Mouse (Mus musculus): ENCODE measurements at regions not wholly inside any gene's neighbourhood (a gene's known extent, or its start where the extent isn't known, plus 50 kb on each side); places are given as distances from the start of the nearest gene placed in this dataset.

- TF ChIP-seq FLI1 (IDR thresholded peaks at IDR 0.05; ENCODE audit: low read length) = no peak
- no peak for TF ChIP-seq GATA1 (IDR thresholded peaks at IDR 0.05; ENCODE audit: borderline replicate concordance, low read length)
- no peaks in the 10 kb centered on the region for H3K27me3 ChIP-seq (replicated peaks)
- H3K4me3 ChIP-seq (replicated peaks) = no peak overlapping the region
- H3K4me1 ChIP-seq = no peaks in the 10 kb centered on the region
- no peaks in the 10 kb centered on the region for H3K36me3 ChIP-seq (replicated peaks; ENCODE audit: low read length)
- peaks cover 10% of the 10 kb centered on the region for H3K9me3 ChIP-seq
Observed at GRCm38 (mm10) chr13:25882818-25883217, 612.5 kb upstream of the Nrsn1 start.

- no peaks in the 10 kb centered on the region for H3K9me3 ChIP-seq
- H3K4me1 ChIP-seq = no peaks in the 10 kb centered on the region
- no peaks in the 10 kb centered on the region for H3K27me3 ChIP-seq (replicated peaks)
- TF ChIP-seq FLI1 (IDR thresholded peaks at IDR 0.05; ENCODE audit: low read length) (no peak), GATA1 (IDR thresholded peaks at IDR 0.05; ENCODE audit: borderline replicate concordance, low read length) (no peak)
- no peak overlapping the region for H3K4me3 ChIP-seq (replicated peaks)
- H3K36me3 ChIP-seq (replicated peaks; ENCODE audit: low read length) = no peaks in the 10 kb centered on the region
Observed at GRCm38 (mm10) chr13:25868923-25869322, 598.6 kb upstream of the Nrsn1 start.

GRCm38 (mm10) chr13:25858207-25858606 is 587.9 kb upstream of the Nrsn1 start:
- Histone ChIP-seq H3K27me3 (replicated peaks) (no peaks in the 10 kb centered on the region), H3K4me1 (no peaks in the 10 kb centered on the region), H3K4me3 (replicated peaks) (no peak overlapping the region), H3K36me3 (replicated peaks; ENCODE audit: low read length) (no peaks in the 10 kb centered on the region), H3K9me3 (peaks cover 9% of the 10 kb centered on the region; the same call in 1 of the 2 replicates)
- no peak for TF ChIP-seq GATA1 (IDR thresholded peaks at IDR 0.05; ENCODE audit: borderline replicate concordance, low read length)
- no peak for TF ChIP-seq FLI1 (IDR thresholded peaks at IDR 0.05; ENCODE audit: low read length)

- H3K36me3 ChIP-seq (replicated peaks; ENCODE audit: low read length) = no peaks in the 10 kb centered on the region
- H3K27me3 ChIP-seq (replicated peaks) = no peaks in the 10 kb centered on the region
- H3K4me1 ChIP-seq = no peaks in the 10 kb centered on the region
- TF ChIP-seq GATA1 (IDR thresholded peaks at IDR 0.05; ENCODE audit: borderline replicate concordance, low read length) (no peak), FLI1 (IDR thresholded peaks at IDR 0.05; ENCODE audit: low read length) (no peak)
- H3K9me3 ChIP-seq = peaks cover 9% of the 10 kb centered on the region; the same call in 1 of the 2 replicates
- no peak overlapping the region for H3K4me3 ChIP-seq (replicated peaks)
Observed at GRCm38 (mm10) chr13:25857569-25857968, 587.3 kb upstream of the Nrsn1 start.

- TF ChIP-seq FLI1 (IDR thresholded peaks at IDR 0.05; ENCODE audit: low read length) (no peak), GATA1 (IDR thresholded peaks at IDR 0.05; ENCODE audit: borderline replicate concordance, low read length) (no peak)
- H3K27me3 ChIP-seq (replicated peaks) = no peaks in the 10 kb centered on the region
- no peaks in the 10 kb centered on the region for H3K36me3 ChIP-seq (replicated peaks; ENCODE audit: low read length)
- no peak overlapping the region for H3K4me3 ChIP-seq (replicated peaks)
- peaks cover 9% of the 10 kb centered on the region; the same call in 1 of the 2 replicates for H3K9me3 ChIP-seq
- no peaks in the 10 kb centered on the region for H3K4me1 ChIP-seq
Observed at GRCm38 (mm10) chr13:25857096-25857495, 586.8 kb upstream of the Nrsn1 start.

GRCm38 (mm10) chr13:25856549-25856948 is 586.2 kb upstream of the Nrsn1 start:
- H3K4me3 ChIP-seq (replicated peaks) = no peak overlapping the region
- H3K36me3 ChIP-seq (replicated peaks; ENCODE audit: low read length) = no peaks in the 10 kb centered on the region
- H3K9me3 ChIP-seq = peaks cover 9% of the 10 kb centered on the region; the same call in 1 of the 2 replicates
- no peak for TF ChIP-seq FLI1 (IDR thresholded peaks at IDR 0.05; ENCODE audit: low read length)
- TF ChIP-seq GATA1 (IDR thresholded peaks at IDR 0.05; ENCODE audit: borderline replicate concordance, low read length) = no peak
- no peaks in the 10 kb centered on the region for H3K4me1 ChIP-seq
- no peaks in the 10 kb centered on the region for H3K27me3 ChIP-seq (replicated peaks)

- Histone ChIP-seq H3K4me1 (no peaks in the 10 kb centered on the region), H3K4me3 (replicated peaks) (no peak overlapping the region), H3K27me3 (replicated peaks) (no peaks in the 10 kb centered on the region), H3K9me3 (no peaks in the 10 kb centered on the region; the same call in 1 of the 2 replicates), H3K36me3 (replicated peaks; ENCODE audit: low read length) (no peaks in the 10 kb centered on the region)
- TF ChIP-seq FLI1 (IDR thresholded peaks at IDR 0.05; ENCODE audit: low read length) (no peak), GATA1 (IDR thresholded peaks at IDR 0.05; ENCODE audit: borderline replicate concordance, low read length) (no peak)
Observed at GRCm38 (mm10) chr13:25848156-25848555, 577.9 kb upstream of the Nrsn1 start.

- H3K4me1 ChIP-seq = no peaks in the 10 kb centered on the region
- peaks cover 12% of the 10 kb centered on the region for H3K9me3 ChIP-seq
- H3K27me3 ChIP-seq (replicated peaks) = no peaks in the 10 kb centered on the region
- no peak overlapping the region for H3K4me3 ChIP-seq (replicated peaks)
- H3K36me3 ChIP-seq (replicated peaks; ENCODE audit: low read length) = no peaks in the 10 kb centered on the region
- no peak for TF ChIP-seq GATA1 (IDR thresholded peaks at IDR 0.05; ENCODE audit: borderline replicate concordance, low read length)
- TF ChIP-seq FLI1 (IDR thresholded peaks at IDR 0.05; ENCODE audit: low read length) = no peak
Observed at GRCm38 (mm10) chr13:25838237-25838636, 567.9 kb upstream of the Nrsn1 start.

GRCm38 (mm10) chr13:25829146-25829924 is 559.0 kb upstream of the Nrsn1 start:
- no peaks in the 10 kb centered on the region for H3K9me3 ChIP-seq
- no peaks in the 10 kb centered on the region for H3K36me3 ChIP-seq (replicated peaks; ENCODE audit: low read length)
- no peaks in the 10 kb centered on the region for H3K4me1 ChIP-seq
- no peak overlapping the region for H3K4me3 ChIP-seq (replicated peaks)
- TF ChIP-seq FLI1 (IDR thresholded peaks at IDR 0.05; ENCODE audit: low read length) (no peak), GATA1 (IDR thresholded peaks at IDR 0.05; ENCODE audit: borderline replicate concordance, low read length) (no peak)
- no peaks in the 10 kb centered on the region for H3K27me3 ChIP-seq (replicated peaks)

- Histone ChIP-seq H3K4me1 (no peaks in the 10 kb centered on the region), H3K27me3 (replicated peaks) (no peaks in the 10 kb centered on the region), H3K9me3 (no peaks in the 10 kb centered on the region), H3K4me3 (replicated peaks) (no peak overlapping the region), H3K36me3 (replicated peaks; ENCODE audit: low read length) (no peaks in the 10 kb centered on the region)
- no peak for TF ChIP-seq GATA1 (IDR thresholded peaks at IDR 0.05; ENCODE audit: borderline replicate concordance, low read length)
- no peak for TF ChIP-seq FLI1 (IDR thresholded peaks at IDR 0.05; ENCODE audit: low read length)
Observed at GRCm38 (mm10) chr13:25808564-25809253, 538.4 kb upstream of the Nrsn1 start.

All from megakaryocyte, embryonic 14.5 days (primary cell).